Mouse (Mus musculus) erythroid progenitor cell, adult 5-6 weeks (primary cell): ENCODE results near the gene Slc2a4. TPM values are rescaled to one million over a fixed set of nuclear protein-coding genes. Genes with fewer than 3 reads are reported as not detected.
"Not testable (repeated sequence)": the region's sequence is repeated elsewhere in the genome, so short reads cannot be mapped to it uniquely, and the experiment has no call there.

Experiments
- ATAC-seq: replicated peaks from 2 replicates; pipeline ENCODE4 v1.8.0; 2016; ENCODE audit warnings: moderate number of reproducible peaks, mild to moderate bottlenecking, moderate TSS enrichment, inconsistent platforms; ENCODE audit not compliant: poor library complexity, low FRiP score, severe bottlenecking
- total RNA-seq, 2 experiments: library from RNA; stranded (forward) in 1 of 2; stranded (reverse) in 1 of 2; fragments of 150-400 nt in 1 of 2; fragments of 186-747, 209-891 nt in 1 of 2; gene quantifications; 2 replicates each; pipeline versions ENCODE4 v1.2.3 to v1.2.4; 2015 to 2017; ENCODE audit warnings: low replicate concordance in 2 of 2

The Slc2a4 gene
- total RNA-seq, 2 experiments from 2014 or later, result 94.7 to 613 TPM

DNA sequence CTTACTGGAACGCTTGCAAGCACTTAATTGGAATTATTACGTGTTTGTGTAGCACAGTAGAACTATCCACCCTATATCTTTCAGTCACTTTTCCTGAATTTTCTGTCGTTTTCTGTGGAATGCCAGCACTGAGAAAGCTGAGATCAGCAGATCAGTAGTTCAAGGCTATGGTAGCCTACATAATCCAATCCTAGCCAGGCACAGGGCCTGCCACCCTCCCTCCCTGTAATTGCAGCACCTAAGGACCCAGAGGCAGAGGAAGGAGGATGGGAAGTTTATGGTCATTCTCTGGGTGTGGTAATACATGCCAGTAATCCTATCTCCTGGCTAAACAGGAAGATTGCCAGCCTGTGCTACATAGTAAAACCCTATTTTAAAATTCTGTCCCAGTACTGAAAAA, 25.2 kb downstream of the Slc2a4 start:
- no peak for ATAC-seq

DNA sequence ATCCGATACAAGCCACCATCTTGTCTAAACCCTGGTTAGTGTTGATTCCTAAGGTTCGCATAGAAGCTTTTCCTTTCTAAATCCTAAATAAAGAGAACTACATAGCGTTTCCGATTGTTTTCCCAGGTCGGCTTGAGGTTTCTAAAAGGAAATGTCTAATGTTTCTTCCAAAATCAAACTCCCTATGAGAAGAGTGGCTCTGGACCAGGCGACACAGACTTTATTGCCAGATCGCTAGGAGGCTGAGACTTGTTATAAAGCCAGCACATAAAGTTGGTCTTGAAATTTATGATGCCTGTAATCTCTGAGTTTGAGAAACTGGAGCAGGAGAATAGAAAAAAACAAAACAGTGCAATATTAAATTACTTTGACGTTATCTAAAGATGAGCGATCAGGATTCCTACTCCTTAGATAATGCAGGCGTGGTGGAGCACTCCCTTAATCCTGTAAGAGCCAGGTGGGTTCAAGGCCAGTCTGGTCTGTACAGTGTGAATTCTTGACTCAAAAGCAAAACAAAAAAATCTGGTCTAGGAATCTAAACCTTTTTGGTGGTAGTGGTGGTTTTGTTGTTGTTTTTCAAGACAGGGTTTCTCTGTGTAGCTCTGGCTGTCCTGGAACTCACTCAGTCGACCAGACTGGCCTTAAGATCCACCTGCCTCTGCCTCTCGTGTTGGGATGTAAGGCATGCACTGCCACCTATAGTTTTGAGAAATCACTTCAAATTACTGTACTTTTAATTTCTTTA, 25.8 kb downstream of the Slc2a4 start:
- no peak for ATAC-seq

DNA sequence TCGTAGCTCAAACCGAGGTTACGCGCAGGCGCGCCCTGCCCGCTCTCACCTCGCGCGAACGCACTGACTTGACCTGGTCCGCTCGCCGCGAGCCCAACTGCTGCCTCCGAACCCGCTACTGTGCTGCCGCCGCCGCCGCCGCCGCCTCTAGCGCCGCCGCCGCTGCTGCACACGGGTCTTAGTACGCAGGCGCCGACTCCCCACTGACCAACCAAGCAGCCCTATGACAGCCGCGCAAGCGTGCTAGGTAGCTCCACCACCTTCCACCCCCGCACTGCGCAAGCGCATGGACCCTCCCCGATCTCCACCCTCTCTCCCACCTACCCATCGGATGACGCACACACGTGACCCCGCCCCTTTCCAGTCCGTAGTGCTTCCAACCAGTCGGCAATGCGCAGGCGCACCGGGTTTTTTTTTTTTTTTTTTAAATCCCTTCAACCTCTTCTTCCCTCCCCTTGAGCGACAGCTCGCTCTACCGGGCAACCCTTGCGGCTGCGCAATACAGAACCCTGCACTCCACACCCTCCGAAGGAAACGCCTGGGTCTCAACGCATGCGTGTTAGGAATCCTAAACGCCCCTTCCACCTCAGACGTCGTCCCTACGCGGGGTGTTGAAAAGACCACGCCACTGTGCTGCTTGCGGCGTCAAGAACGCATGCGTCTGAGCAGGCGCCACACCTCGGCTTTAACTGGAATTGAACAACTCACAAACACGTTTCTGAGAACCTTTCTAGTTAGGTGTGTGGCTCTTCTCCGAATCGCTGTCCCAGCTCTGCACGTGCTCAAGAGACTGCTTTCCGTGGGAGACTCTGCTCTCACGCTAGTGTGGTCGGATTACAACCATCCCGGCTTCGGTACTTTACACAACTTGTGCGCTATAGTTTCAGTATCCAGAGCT, 26.6 kb downstream of the Slc2a4 start, which contains the start of gene Eif5a:
TSS of gene Eif5a (minus strand) at position 845 of the 898 bp plus-strand sequence.
- ATAC-seq, result peak; percentile 78

DNA sequence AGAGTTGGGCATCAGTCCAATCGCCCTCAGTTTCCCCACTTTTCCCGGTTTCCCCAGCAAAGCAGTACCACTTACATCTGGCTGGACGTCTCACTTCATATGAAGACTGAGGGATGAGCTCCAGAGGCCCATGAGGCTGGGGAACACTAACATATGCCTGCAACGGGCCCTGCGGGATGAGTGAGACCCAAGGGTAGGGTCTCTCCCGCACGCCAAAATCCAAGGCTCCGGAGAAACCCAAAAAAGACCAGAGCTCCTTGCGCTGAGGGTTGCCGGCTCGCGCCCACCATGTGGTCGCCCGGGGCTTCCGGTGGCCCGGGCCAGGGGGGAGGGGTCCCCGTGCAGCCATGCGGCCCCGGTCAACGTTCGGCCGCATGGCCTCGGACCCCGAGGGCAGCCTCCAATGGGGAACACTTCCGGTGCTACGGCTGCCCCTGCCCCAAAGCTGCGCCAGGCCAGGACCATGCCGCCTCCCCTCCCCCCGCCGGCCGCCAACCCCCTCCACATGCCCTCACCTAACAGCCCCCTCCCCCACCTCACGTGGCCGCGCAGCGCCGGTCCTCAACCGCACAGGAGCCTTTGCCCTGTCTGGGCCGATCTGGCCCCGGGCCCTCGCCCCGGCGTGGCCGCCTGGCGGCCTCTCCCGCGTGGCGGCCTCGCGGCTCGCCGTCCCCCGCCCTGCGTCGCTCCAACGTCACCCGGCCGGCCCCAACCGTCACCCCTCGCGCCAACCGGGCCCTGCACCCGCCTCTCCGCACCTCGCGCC, 27.5 kb downstream of the Slc2a4 start:
- ATAC-seq, result no peak

DNA sequence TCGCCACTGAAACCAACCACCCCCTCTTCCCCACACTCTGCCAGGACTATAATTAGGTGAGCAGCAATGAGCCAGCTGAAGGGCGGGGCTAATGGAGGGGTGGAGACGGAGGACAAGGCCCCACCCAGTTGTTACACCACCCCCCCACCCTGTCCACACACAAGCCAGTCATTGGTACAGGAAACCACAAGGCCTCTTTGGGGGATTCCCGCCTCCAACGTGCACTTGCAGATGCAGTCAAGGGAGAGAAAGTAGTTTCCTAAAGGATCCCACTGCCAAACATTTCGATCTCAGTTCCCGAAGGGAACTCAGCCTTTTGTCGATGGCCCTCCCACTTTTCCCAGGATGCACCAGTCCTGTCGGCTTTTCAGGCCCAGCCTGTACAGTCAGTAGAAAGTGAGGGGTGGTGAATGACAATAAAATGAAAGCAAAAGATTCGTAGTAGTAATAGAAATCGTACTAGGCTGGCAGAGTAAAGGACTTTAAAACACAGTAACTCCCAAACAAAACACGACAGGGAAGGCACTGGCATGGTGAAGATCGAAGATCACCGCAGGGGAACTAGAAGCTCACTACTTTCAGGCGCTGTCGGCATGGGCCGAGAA, 28.2 kb downstream of the Slc2a4 start:
- peak; percentile 64 for ATAC-seq

DNA sequence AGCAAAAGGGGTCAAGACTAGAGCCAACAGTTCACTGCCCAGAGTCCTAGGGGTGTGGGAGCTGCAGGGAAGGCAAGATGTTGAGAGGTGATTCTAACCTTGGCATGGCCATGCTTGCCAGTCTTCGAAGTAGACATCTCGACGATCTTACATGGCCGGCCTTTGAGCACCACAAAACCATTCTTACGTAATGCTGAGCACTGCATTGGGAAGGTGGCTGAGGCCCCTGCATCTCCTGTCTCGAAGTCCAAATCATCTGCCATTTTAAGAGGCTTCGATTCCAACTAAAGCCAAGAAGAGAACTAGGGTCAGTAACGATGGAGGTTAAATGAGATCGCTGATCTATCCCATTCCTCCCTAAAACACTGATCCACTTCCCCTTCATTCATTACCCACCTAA, 28.9 kb downstream of the Slc2a4 start:
- no peak for ATAC-seq

DNA sequence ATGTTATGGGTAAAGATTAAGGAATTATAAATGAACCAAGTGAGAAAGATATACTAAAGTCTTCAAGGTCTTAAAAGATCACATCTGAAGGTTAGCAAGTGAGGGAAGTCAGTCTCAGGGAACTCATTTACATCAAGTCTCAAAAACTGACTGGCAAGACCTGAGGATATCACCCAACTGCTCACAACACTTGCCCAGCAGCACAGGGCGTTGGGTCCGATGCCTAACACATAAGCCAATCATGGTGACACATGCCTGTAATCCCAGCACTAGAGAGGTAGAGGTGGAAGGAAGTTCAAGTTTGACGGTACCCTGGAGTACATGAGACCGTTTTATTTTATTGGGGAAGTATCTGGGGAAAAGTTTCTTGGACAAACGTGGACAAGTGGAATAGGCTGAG, 29.9 kb downstream of the Slc2a4 start:
- no peak for ATAC-seq

DNA sequence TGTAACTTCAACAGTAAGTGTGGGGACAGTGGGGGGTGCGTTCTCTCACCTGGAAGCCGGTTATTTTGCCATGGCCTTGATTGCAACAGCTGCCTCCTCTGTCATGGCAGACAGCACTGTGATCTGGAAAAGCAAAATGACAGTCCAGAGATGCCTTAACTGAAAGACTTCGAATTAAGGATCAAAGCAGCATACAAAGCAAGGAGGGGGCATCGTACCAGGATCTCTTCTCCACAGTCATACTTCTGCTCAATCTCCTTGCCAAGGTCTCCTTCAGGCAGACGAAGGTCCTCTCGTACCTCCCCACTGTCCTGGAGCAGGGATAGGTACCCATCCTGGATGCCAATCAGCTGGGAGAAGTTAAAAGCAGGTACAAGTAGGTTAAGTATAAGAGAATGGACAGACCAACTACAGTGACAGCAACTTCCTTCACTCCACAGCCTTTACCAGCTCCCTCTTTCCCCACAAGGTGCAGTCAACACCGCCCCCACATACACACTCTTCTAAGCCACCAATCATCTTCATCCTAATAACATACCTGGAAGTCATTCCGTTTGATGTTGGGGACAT, 30.5 kb downstream of the Slc2a4 start:
- no peak for ATAC-seq

DNA sequence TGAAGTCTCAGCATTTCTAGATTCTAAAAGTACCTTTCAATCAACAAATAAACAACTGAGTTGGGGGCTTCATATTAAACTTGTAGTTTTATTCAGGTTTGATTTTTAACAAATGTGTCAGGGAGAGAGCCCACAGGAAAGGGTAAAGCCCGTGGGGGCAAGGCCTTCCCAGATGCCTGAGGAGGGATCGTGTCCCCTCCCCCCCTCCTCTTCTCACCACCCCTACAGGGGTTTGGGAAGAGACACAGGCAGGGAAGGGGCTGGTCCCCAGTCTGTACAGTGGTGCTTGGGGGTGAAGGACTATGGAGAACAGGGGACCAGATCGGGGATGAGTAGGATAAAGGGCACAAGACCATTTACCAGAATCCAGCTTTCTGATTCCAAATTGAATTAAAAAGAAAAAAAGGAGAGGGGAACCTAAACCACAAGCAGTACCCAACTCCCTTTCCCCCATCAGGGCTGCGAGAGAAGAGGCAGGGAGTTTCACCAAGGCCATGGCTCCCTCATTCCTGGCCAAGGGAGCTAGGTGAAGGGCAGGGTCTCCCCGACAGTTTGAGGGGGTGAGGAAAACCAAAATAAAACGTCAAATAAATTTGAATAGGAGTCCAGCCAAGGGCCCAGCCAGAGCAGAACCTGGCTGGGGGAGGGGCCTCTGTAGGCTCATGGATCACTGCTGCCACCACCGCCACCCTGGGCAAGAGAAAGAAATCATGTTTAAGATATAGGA, 31.2 kb downstream of the Slc2a4 start:
- ATAC-seq, result not testable (repeated sequence)

DNA sequence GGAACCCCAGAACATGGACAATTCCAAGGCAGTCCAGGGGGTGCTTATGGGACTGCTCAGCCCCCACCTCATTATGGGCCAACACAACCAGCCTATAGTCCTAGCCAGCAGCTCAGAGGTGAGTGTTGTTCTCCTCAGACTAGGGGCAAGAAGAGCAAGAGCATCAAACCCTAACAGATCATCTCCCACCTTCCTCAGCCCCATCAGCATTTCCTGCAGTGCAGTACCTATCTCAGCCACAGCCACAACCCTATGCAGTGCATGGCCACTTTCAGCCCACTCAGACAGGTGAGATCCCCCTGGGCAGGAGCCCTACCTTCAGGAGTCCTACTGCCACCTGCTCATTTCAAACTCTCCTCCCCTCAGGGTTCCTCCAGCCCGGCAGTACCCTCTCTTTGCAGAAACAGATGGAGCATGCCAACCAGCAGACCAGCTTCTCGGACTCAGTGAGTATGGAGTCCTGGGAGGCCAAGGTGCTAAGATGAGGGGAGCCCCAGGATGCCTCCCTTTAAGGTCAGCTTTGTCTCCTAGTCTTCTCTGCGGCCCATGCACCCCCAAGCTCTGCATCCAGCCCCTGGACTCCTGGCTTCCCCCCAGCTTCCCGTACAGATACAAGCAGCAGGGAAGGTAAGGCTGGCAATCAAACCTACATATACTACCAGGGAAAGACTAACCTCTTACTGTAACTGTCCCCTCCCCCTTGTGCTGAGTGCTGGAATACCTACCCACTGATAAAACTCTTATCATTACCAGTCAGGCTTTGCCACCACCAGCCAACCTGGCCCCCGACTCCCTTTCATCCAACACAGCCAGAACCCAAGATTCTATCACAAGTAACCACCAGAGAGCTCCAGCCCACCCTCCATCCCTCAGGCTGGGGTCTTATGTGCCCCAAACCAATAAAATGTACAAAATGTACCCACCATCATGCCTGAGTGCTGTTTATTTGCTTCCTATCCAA, 32.0 kb downstream of the Slc2a4 start:
- peak; percentile 62 for ATAC-seq

DNA sequence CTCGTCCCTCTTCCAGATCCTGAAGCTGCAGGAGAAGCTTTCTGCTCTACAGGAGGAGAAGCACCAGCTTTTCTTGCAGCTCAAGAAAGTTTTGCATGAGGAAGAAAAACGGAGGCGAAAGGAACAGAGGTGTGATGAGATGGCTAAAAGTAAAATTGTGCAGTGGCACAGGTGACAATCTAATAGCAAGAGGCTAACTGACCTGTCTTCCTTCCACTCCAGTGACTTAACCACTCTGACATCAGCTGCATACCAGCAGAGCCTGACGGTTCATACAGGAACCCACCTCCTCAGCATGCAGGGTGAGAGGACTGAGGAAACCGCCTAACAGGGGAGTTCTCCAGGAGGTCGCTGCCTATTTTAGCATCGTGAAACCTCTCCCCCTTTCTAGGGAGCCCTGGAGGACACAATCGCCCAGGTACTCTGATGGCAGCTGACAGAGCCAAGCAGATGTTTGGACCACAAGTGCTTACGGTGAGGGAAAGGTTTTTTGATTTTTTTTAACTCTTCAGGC, 33.0 kb downstream of the Slc2a4 start:
- ATAC-seq, result no peak

DNA sequence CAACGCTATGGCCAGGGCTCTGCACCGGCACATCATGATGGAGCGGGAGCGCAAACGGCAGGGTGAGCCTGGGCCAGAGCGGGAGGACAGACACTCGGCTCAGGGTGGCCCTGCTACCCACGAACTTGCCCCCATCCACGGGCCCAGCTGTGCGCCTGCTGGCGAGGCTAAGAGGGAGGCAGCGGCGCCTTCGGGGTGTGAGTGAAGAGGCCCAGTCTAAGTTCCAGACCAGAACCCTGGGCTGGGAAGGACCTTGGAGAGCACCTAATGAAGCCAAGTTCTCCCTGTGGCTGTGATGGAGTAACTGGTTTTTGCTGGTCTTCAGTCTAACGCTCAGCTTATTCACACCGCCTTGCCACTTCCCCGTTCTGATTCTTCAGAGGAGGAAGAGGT, 33.6 kb downstream of the Slc2a4 start:
- peak; percentile 4; the same call in 1 of the 2 replicates for ATAC-seq

DNA sequence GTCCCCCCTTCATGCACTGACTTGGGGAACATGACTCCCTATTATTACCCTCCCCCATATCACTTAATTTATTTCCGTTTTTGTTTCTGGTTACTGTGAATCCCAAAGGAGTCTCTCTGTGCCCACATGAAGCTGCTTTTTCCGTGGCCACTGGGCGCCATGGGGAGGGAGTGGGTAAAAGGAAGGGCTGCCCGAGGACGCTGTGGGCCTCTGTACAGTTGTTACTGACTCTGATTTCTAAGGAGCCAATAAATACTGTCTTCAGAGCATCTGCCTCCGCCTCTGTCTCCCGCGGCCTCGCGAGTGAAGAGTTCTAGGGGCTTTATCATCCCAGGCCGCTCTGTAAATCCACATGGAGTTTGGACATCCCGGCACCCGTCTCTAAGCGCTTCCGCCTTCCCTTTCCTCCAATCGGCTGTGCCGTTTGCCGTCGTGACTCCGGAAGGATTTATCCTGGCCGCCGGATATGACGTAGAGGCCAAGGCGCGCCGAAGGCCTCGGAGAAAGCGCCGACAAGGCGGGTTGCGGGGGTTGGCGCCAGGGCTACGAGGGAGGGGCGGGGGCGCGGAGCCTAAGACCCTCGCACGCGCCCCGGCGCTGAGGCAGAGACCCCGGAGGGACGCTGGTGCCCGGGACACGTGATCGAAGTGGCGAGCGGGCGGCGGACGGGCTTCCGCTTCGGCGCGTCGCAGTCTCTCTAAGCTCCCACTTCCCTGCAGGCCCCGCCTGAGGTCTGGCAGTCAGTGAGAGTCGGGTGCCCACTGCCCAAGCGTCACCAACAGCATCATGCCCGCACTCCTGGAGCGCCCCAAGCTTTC, 34.2 kb downstream of the Slc2a4 start, which contains the start of gene Gps2:
TSS of gene Gps2 (plus strand) at position 335 of the 818 bp plus-strand sequence.
- ATAC-seq, result peak; percentile 82

DNA sequence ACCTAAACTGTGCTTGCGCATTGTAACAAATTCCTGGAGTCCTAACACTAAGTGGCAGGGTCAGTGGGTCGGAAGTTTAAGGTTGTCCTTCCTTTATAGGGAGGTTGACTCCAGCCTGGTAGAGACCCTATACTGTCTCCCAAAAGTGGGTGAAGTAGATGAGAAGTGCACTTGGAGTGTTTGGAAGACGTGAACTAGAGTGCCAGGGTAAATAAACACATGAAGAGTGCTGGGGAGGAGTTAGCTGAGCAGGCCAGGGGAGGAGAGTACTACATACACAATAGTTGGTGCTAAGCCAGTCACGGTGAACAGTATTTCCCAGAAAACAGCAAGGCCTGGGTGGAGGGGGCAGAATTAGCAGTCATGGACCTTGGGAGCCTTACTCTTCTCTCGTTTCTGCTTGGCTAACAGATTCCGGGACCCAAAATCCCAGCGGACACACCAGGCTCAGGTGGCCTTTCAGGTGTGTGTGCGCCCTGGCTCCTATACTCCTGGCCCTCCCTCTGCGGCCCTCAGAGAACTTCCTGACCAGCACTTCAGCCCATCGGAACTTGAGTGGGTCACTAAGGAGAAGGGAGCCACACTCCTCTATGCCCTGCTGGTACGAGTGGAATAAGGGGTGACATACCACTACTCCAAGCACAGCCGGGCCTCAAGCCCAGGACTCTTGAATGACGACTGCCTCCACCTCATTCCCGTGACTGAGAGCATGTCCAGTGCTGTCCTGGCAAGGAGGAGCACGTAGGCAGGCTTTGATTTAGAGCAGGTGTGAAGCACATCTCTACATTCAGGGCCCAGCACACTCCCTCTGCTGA, 35.1 kb downstream of the Slc2a4 start:
- no peak for ATAC-seq

DNA sequence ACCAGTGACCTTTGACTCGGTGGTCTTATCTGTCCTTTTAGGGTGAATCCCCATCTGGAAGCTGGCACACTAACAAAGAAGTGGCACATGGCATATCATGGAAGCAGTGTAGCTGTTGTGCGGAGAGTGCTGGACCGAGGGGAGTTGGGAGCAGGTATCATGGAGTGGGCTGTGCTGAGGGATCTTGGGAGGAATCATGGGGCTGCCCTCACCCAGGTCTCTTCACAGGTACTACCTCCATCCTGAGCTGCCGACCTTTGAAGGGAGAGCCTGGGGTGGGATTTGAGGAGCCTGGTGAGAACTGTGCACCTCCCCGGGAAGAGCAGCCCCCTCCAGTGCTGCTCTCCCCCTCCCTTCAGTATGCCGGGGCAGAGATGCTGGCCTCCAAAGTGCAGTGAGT, 36.3 kb downstream of the Slc2a4 start:
- ATAC-seq, result no peak
